Mouse (Mus musculus): ENCODE results near the gene Hist2h2ab.
A peak's percentile ranks its signal among the peaks of the same experiment; 100 is the strongest.
"Not testable (repeated sequence)": the region's sequence is repeated elsewhere in the genome, so short reads cannot be mapped to it uniquely, and the experiment has no call there.

Hist2h2ab gene

GRCm38 (mm10) chr3:96219661-96220130, at the start of gene Hist2h2ab, which contains the start of gene Bola1:
Hist2h2ab (plus strand) TSS chr3:96219865.
Bola1 (minus strand) TSS chr3:96219709.
- peak; percentile 79 to 85 for DNase-seq (ENCODE audit: low spot score in 2 of 2)

- DNase-seq (ENCODE audit: low spot score in 2 of 2): no peak
These were observed 49.4 kb upstream of the Hist2h2ab start for GRCm38 (mm10) chr3:96170276-96170675.

- no peak for DNase-seq (ENCODE audit: low spot score in 2 of 2)
These were observed 48.6 kb upstream of the Hist2h2ab start for GRCm38 (mm10) chr3:96170976-96171545.

GRCm38 (mm10) chr3:96171583-96172196, 48.0 kb upstream of the Hist2h2ab start:
- no peak for DNase-seq (ENCODE audit: low spot score in 2 of 2)

- peak; percentile 83 to 86 for DNase-seq (ENCODE audit: low spot score in 2 of 2)
These were observed 47.2 kb upstream of the Hist2h2ab start, which contains the start of gene Sf3b4 for GRCm38 (mm10) chr3:96172197-96173178. Sf3b4 (plus strand) TSS chr3:96172332.

GRCm38 (mm10) chr3:96173185-96173584, 46.5 kb upstream of the Hist2h2ab start:
- DNase-seq (ENCODE audit: low spot score in 2 of 2): no peak

GRCm38 (mm10) chr3:96174042-96174441, 45.6 kb upstream of the Hist2h2ab start:
- not testable (repeated sequence) for DNase-seq (ENCODE audit: low spot score in 2 of 2)

- DNase-seq (ENCODE audit: low spot score in 2 of 2): no peak
These were observed 44.4 kb upstream of the Hist2h2ab start for GRCm38 (mm10) chr3:96175251-96175650.

- no peak for DNase-seq (ENCODE audit: low spot score in 2 of 2)
These were observed 41.2 kb upstream of the Hist2h2ab start for GRCm38 (mm10) chr3:96178427-96178826.

GRCm38 (mm10) chr3:96178902-96179301, 40.8 kb upstream of the Hist2h2ab start:
- DNase-seq (ENCODE audit: low spot score in 2 of 2): no peak

GRCm38 (mm10) chr3:96179531-96179930, 40.1 kb upstream of the Hist2h2ab start:
- DNase-seq (ENCODE audit: low spot score in 2 of 2): no peak

- DNase-seq (ENCODE audit: low spot score in 2 of 2): peak; percentile 37 to 39
These were observed 38.8 kb upstream of the Hist2h2ab start, which contains the start of gene Sv2a for GRCm38 (mm10) chr3:96180727-96181477. Sv2a (plus strand) TSS chr3:96181151.

- no peak for DNase-seq (ENCODE audit: low spot score in 2 of 2)
These were observed 37.9 kb upstream of the Hist2h2ab start for GRCm38 (mm10) chr3:96181510-96182381.

- no peak for DNase-seq (ENCODE audit: low spot score in 2 of 2)
These were observed 37.3 kb upstream of the Hist2h2ab start for GRCm38 (mm10) chr3:96182382-96182776.

GRCm38 (mm10) chr3:96192977-96193376, 26.7 kb upstream of the Hist2h2ab start:
- no peak for DNase-seq (ENCODE audit: low spot score in 2 of 2)

- DNase-seq (ENCODE audit: low spot score in 2 of 2): no peak
These were observed 24.7 kb upstream of the Hist2h2ab start for GRCm38 (mm10) chr3:96194966-96195365.

GRCm38 (mm10) chr3:96195616-96196313, 23.9 kb upstream of the Hist2h2ab start:
- DNase-seq (ENCODE audit: low spot score in 2 of 2): no peak

GRCm38 (mm10) chr3:96196437-96197128, 23.1 kb upstream of the Hist2h2ab start:
- no peak for DNase-seq (ENCODE audit: low spot score in 2 of 2)

GRCm38 (mm10) chr3:96197129-96197749, 22.4 kb upstream of the Hist2h2ab start:
- peak; percentile 90 for DNase-seq (ENCODE audit: low spot score in 2 of 2)
